Mouse (Mus musculus): ENCODE measurements around the gene Bcar3. TPM values are rescaled to one million over a fixed set of nuclear protein-coding genes. Genes with fewer than 3 reads are reported as not detected.

The Bcar3 gene
- polyA plus RNA-seq, 1 experiment from 2014 or later: 23.4 TPM

DNA sequence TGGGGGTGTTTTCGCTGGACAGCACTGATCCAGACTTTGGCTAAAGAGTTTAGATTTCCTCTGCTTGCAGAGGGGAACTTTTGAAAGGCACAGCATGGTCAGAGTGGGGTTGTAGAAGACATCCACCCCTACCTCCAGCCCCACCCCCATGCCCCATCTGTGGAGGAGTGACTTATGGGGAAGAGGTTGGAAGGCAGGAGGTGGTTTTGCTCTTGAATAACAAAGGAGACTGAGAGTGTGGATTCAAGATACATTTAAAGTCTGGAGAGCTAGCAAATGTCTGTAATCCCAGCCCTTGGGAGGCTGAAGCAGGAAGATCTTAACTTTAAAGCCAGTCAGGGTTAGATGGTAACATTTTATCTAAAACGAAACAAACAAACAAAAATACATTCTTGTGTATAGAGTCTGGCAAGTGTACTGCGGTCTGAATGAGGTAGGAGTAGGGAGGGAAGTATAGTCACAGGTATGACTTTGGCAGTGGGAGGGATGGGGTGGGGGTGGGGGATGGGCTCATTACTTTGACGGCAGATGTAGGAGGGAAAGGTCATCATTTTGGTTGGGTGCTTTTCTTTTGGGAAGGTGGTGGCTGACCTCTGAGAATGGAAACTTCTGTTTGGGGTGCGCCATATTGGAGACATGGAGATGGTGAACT lies 140.2 kb downstream of the Bcar3 start:
- H3K27ac ChIP-seq: no peak overlapping the region
- H3K9me3 ChIP-seq: no peaks in the 10 kb centered on the region
- no peak overlapping the region for H3K9ac ChIP-seq
- no peak overlapping the region for H3K4me3 ChIP-seq (replicated peaks)
- no peak overlapping the region for H3K4me2 ChIP-seq (replicated peaks)
- H3K36me3 ChIP-seq: no peaks in the 10 kb centered on the region
- peaks cover 31% of the 10 kb centered on the region for H3K4me1 ChIP-seq (replicated peaks)
- no peak for ATAC-seq
- WGBS: 87% methylated on average over 5 of the region's 5 CpGs
- H3K27me3 ChIP-seq (replicated peaks): no peaks in the 10 kb centered on the region

DNA sequence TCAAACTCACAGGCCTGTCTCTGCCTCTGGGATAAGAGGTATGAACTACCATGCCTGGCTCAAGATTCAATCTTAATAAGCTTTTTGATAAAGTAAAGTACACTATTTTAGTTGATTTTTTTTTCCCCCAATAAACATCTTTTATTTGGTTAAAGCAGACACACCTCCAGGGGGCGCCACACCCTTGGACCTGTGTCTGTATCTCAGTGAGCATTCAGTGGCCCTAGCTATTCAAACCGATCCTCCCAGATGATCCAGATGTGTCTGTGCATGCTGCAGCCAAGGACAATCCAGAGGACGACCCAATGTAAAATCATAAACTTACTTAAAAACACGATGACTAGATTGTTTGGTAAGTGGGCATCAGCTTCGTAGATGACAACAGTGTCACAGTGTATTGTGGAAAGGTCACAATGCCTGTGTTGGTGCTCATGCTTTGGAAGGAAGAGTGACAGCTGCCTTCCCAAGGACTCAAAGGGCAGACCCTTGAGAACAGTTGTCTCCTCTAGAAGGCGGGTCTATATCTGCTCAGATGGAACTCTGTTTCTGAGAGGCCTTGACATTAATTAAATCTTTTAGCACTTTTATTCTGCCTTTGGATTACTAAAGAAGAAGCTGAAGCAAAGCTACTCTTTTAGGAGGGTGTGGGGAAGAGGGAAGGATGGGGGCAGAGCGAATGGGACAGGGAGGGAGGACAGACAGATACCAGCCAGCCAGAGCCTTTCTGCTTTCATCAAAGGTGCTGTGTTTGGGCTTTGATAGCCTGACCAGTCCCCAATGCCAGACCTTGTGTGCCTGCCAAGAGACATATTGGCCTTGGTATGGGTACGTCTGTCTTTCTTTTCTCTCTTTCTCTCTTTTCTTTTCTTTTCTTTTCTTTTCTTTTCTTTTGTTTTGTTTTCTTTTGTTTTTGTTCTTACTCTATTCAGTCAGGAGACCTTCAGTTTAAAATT lies 141.3 kb downstream of the Bcar3 start:
- Histone ChIP-seq H3K27me3 (replicated peaks) (no peaks in the 10 kb centered on the region), H3K4me3 (replicated peaks) (no peak overlapping the region), H3K27ac (no peak overlapping the region), H3K4me1 (replicated peaks) (peaks cover 29% of the 10 kb centered on the region), H3K9me3 (no peaks in the 10 kb centered on the region), H3K4me2 (replicated peaks) (no peak overlapping the region), H3K9ac (no peak overlapping the region), H3K36me3 (no peaks in the 10 kb centered on the region)
- 84% methylated on average over 8 of the region's 8 CpGs for WGBS
- no peak for ATAC-seq

- Histone ChIP-seq H3K36me3 (no peaks in the 10 kb centered on the region), H3K4me2 (replicated peaks) (no peak overlapping the region), H3K4me1 (replicated peaks) (peaks cover 2% of the 10 kb centered on the region), H3K27ac (no peak overlapping the region), H3K9ac (no peak overlapping the region), H3K4me3 (replicated peaks) (no peak overlapping the region), H3K27me3 (replicated peaks) (no peaks in the 10 kb centered on the region), H3K9me3 (no peaks in the 10 kb centered on the region)
- 70% methylated on average over 7 of the region's 7 CpGs for WGBS
- no peak for ATAC-seq
Measured at GRCm38 (mm10) chr3:122438143-122438825, 144.3 kb downstream of the Bcar3 start.

DNA sequence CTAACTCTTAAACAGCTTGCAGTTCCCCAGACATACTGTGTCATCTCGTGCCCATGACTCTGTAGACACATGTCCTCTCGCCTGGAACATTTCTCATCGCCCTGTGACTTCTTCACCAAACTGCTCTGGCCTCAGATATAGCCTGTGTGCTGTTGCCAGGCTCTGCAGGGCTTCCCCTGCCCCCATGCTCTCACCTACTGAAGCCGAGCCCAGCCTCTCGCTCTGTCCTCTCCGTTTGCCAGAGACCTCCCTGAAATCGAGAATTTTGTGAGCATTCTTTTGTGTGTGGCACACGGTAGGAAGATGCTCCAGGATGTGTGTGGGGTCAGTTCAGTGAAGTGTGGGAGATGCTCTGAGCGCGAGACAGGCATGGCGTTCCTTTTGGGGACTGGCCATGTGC lies 151.8 kb downstream of the Bcar3 start:
- no peak overlapping the region for H3K9ac ChIP-seq
- no peak overlapping the region for H3K4me2 ChIP-seq (replicated peaks)
- no peak overlapping the region for H3K4me3 ChIP-seq (replicated peaks)
- no peaks in the 10 kb centered on the region for H3K9me3 ChIP-seq
- no peak for ATAC-seq
- no peak overlapping the region for H3K27ac ChIP-seq
- H3K27me3 ChIP-seq (replicated peaks): no peaks in the 10 kb centered on the region
- WGBS: 89% methylated on average over 11 of the region's 11 CpGs
- H3K36me3 ChIP-seq: no peaks in the 10 kb centered on the region
- H3K4me1 ChIP-seq (replicated peaks): no peaks in the 10 kb centered on the region

DNA sequence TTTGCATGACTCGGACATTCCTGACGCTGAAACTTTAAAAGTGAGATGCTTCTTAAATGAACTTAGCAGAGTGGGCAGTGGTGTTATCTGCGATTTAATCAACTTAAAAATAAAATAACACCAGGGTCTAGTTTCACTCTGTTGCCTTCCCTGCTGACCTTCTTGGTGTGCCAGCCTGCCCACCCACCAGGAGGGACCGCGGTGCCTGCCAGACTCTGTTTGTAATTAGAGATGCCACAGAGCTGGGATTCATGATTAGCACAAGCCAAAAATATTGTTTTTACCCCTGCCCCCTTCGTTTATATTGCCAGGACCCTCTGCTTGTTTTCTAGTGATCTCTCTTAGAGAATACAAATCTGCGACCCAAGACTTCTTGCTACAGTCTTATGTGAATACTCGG lies 152.7 kb downstream of the Bcar3 start:
- no peaks in the 10 kb centered on the region for H3K36me3 ChIP-seq

DNA sequence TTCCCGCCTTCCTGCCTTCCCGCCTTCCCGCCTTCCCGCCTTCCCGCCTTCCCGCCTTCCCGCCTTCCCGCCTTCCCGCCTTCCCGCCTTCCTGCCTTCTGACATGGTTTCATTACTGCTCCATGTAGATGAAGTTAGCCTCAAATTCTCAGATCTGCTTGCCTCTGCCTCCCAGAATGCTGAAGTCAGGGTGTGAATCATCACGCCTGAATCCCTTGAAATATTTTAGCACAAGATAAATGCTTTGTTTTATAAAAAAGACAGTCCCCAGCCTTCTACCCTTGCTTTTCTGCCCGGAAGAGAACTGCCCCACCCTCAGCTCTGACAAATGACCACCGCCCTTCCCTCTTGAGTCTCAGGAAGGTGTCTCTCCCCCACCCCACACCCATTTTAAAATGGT lies 154.3 kb downstream of the Bcar3 start:
- Histone ChIP-seq H3K36me3 (no peaks in the 10 kb centered on the region), H3K9me3 (no peaks in the 10 kb centered on the region), H3K27ac (no peak overlapping the region), H3K27me3 (replicated peaks) (no peaks in the 10 kb centered on the region), H3K4me3 (replicated peaks) (no peak overlapping the region), H3K4me1 (replicated peaks) (no peaks in the 10 kb centered on the region), H3K4me2 (replicated peaks) (no peak overlapping the region), H3K9ac (no peak overlapping the region)
- 94% methylated on average over 13 of the region's 13 CpGs for WGBS
- ATAC-seq: no peak

More for the DNA sequence above, 152.7 kb downstream of the Bcar3 start:
- Histone ChIP-seq H3K4me1 (replicated peaks) (no peaks in the 10 kb centered on the region), H3K27ac (no peak overlapping the region), H3K27me3 (replicated peaks) (no peaks in the 10 kb centered on the region), H3K9me3 (no peaks in the 10 kb centered on the region), H3K4me3 (replicated peaks) (no peak overlapping the region), H3K9ac (no peak overlapping the region), H3K4me2 (replicated peaks) (no peak overlapping the region)
- WGBS: 81% methylated on average over 8 of the region's 8 CpGs
- no peak for ATAC-seq

DNA sequence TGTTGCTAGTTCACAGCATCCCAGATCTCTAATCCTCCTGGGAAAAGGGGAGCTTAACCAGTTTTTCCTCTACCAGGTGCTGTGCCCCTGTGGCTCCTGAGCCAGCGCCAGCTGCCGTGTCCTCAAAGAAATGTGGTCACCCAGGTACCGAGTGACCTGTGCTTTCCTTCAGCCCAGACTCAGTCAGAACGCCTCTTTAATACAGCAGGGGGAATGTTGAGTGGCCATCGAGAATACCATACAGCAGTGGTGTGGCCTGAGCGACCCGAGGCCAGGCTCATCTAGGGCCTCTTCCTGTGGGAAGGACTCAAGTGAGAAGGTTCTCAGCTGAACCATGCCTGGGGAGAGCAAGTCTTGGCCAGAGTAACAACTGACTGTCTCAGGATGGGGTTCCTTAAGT lies 156.1 kb downstream of the Bcar3 start:
- H3K27me3 ChIP-seq (replicated peaks): no peaks in the 10 kb centered on the region
- no peak for ATAC-seq
- H3K4me3 ChIP-seq (replicated peaks): no peak overlapping the region
- no peak overlapping the region for H3K27ac ChIP-seq
- WGBS: 92% methylated on average over 7 of the region's 7 CpGs
- no peaks in the 10 kb centered on the region for H3K9me3 ChIP-seq
- no peaks in the 10 kb centered on the region for H3K36me3 ChIP-seq
- H3K4me2 ChIP-seq (replicated peaks): no peak overlapping the region
- H3K9ac ChIP-seq: no peak overlapping the region
- no peaks in the 10 kb centered on the region for H3K4me1 ChIP-seq (replicated peaks)

GRCm38 (mm10) chr3:122453875-122454274 lies 159.9 kb downstream of the Bcar3 start:
- 85% methylated on average over 11 of the region's 11 CpGs for WGBS
- no peak for ATAC-seq
- Histone ChIP-seq H3K27me3 (replicated peaks) (no peaks in the 10 kb centered on the region), H3K9me3 (no peaks in the 10 kb centered on the region), H3K36me3 (no peaks in the 10 kb centered on the region), H3K27ac (no peak overlapping the region), H3K9ac (no peak overlapping the region), H3K4me3 (replicated peaks) (no peak overlapping the region), H3K4me1 (replicated peaks) (0 out of 2 replicates have a peak, but pooled peaks cover 2% of the 10 kb centered on the region), H3K4me2 (replicated peaks) (no peak overlapping the region)

DNA sequence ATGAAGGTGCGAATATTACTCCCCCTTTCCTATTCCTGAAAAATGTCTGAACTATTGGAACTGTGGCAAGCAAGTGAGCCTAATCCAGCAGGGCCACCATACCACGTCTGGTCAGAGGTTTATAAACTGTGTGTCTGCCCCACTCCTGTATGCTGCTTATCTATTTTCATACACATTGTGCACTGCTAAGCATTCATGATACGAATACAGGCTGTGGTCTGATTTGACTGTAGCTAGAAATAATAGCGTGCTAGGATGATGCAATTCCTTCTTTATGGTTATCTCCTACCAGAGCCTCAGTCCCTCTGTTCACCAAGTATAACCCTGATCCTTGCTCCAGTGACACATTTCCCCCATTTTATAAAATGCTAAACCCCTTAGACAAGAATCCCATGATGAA lies 162.2 kb downstream of the Bcar3 start:
- Histone ChIP-seq H3K27me3 (replicated peaks) (no peaks in the 10 kb centered on the region), H3K36me3 (no peaks in the 10 kb centered on the region), H3K4me1 (replicated peaks) (0 out of 2 replicates have a peak, but pooled peaks cover 5% of the 10 kb centered on the region), H3K4me2 (replicated peaks) (no peak overlapping the region), H3K9me3 (no peaks in the 10 kb centered on the region), H3K9ac (no peak overlapping the region), H3K4me3 (replicated peaks) (no peak overlapping the region), H3K27ac (no peak overlapping the region)
- 81% methylated on average over 4 of the region's 4 CpGs for WGBS
- no peak for ATAC-seq

DNA sequence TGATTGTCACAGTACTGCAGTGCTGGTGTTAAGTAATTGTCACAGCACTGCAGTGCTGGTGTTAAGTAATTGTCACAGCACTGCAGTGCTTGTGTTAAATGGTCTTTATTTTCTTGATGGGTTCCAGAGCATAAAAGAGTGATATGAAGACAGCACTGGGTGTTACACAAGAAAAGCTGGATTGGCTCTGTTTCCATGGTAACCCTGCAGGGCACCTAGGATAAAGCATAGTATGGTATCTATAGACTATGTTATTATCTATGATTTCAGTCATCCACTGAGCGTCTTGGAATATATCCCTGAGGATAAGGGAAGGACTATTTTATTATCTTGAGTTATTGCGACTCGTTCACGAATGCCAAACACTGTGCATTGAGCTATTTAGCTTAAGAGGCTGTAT lies 162.9 kb downstream of the Bcar3 start:
- Histone ChIP-seq H3K4me2 (replicated peaks) (no peak overlapping the region), H3K27me3 (replicated peaks) (no peaks in the 10 kb centered on the region), H3K9me3 (no peaks in the 10 kb centered on the region), H3K4me3 (replicated peaks) (no peak overlapping the region), H3K4me1 (replicated peaks) (0 out of 2 replicates have a peak, but pooled peaks cover 5% of the 10 kb centered on the region), H3K27ac (no peak overlapping the region), H3K9ac (no peak overlapping the region), H3K36me3 (no peaks in the 10 kb centered on the region)
- 32% methylated on average over 4 of the region's 4 CpGs for WGBS
- ATAC-seq: peak; percentile 24; the same call in 1 of the 2 replicates

DNA sequence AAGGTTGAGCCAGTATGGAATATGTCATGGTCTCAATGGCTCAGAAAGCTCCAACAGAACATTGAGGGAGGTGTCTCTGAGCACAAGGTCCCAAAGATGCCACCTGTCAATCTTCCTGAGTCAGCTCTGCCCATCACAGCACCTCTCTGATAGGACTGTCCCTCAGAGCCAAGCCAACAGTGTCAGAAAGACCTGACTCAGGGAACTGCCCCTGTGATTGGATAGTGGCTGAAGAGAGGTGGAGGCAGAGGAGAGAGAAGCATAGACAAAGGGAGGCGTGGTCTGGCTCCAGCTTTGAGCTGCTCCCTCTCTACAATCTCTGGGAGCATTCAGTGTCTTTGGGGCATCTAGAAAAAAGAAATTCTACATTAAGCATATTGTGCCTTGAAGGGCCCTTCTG lies 163.8 kb downstream of the Bcar3 start:
- no peak for ATAC-seq

DNA sequence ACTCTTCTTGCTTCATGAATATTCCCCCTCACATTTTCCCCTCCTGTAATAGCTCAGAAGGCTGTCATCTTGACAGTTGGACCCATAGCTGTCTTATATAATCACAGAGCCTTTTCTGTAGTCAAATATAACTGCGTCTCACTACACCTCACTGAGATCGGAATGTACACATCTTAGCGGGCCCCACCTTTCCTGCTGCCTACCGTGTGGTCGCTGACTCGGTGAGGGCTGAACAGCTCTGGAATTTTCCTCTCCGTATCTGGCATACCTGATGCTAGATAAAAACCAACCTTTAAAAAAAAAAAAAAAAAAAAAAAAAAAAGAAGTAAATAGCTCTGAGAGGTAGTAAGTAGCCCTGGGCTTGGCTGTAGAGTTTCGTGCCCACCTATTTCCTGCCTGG lies 164.8 kb downstream of the Bcar3 start:
- no peaks in the 10 kb centered on the region for H3K36me3 ChIP-seq
- WGBS: 44% methylated on average over 8 of the region's 8 CpGs
- H3K9me3 ChIP-seq: no peaks in the 10 kb centered on the region
- no peaks in the 10 kb centered on the region for H3K27me3 ChIP-seq (replicated peaks)
- no peak overlapping the region for H3K27ac ChIP-seq
- H3K9ac ChIP-seq: no peak overlapping the region
- no peak overlapping the region for H3K4me3 ChIP-seq (replicated peaks)
- H3K4me1 ChIP-seq (replicated peaks): peaks cover 11% of the 10 kb centered on the region
- H3K4me2 ChIP-seq (replicated peaks): no peak overlapping the region
- ATAC-seq: no peak

More for the DNA sequence above, 163.8 kb downstream of the Bcar3 start:
- H3K4me3 ChIP-seq (replicated peaks): no peak overlapping the region
- no peak overlapping the region; the same call in 1 of the 2 replicates for H3K27ac ChIP-seq
- no peaks in the 10 kb centered on the region for H3K9me3 ChIP-seq
- H3K36me3 ChIP-seq: no peaks in the 10 kb centered on the region
- H3K27me3 ChIP-seq (replicated peaks): no peaks in the 10 kb centered on the region
- peaks cover 11% of the 10 kb centered on the region for H3K4me1 ChIP-seq (replicated peaks)
- no peak overlapping the region for H3K4me2 ChIP-seq (replicated peaks)
- 59% methylated on average over 1 of the region's 1 CpGs for WGBS
- no peak overlapping the region for H3K9ac ChIP-seq
